Mouse (Mus musculus) kidney, postnatal 4 days (tissue): Measurements from ENCODE around the gene Ttc33.

Experiments
- DNase-seq, 2 experiments: peaks; one replicate each; pipeline ENCODE4 v3.0.0; 2021; ENCODE audit warnings: mixed read lengths in 2 of 2

The Ttc33 gene

DNA sequence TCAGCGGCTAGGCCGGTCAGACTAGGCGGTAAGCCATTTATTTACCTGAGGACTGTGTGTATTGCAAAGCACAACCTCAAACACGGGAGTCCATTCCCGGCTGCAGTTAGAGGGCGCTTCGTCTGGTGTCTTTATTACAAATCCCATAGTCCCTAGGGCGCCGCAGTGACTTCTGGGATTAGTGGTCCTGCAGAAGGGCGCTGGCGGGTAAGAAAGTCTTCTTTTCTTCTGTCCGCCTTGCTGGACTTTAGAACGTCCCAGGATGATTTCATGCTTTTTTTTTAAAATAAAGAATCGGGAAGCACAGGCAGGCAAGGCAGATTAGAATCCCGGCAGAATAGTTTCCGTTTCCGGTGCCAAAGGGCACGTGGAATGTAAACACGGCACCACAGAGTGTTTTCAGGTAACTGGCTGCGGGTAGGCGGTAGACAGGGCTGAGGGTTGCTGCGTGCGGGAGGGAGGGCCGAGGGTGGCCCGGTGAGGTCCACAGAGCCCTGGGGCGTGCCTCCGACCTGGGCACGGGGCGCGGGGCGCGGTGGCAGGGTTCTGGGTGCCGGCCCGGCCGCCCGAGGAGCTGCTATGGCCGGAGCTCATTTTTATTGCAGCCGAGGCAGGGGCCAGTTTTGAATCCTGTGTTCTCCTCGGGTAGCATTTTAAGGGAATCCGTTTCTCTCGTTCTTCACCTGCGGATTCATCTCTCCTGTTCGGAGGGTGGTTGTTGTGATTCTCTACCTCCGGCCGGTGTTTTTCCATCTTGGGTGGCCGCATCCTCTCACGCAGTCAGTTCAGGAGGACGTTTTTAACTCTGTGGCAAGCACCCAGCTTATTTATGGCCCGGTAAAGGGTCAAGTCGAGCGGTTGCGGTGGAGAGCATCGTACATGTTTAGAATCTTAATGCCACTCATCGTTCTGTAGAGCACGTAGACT, at the start of gene Ttc33:
TSS of gene Ttc33 (plus strand) at position 160 of the 927 bp plus-strand sequence.
- DNase-seq: peak; percentile 83 to 89

GRCm38 (mm10) chr15:5138021-5138856, 47.1 kb upstream of the Ttc33 start:
- no peak for DNase-seq

GRCm38 (mm10) chr15:5139366-5139765, 46.0 kb upstream of the Ttc33 start:
- DNase-seq: no peak

- no peak for DNase-seq
These were observed 45.5 kb upstream of the Ttc33 start for GRCm38 (mm10) chr15:5139863-5140262.

DNA sequence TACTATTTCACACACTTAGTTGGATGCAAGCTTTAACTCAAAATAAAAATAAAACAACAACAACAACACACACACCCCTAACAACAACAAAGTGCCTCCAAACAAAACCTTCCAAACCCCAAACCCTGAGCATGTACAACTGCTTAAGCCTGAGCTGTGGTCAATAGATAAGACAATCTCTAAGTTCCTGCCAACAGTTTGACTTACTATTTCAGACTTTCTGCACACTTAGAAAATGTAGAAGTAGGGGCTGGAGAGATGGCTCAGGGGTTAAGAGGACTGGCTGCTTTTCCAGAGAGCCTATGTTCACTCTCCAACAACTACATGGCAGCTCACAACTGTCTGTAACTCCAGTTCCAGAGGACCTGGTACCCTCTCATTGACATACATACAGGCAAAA, 45.0 kb upstream of the Ttc33 start:
- DNase-seq: no peak

DNA sequence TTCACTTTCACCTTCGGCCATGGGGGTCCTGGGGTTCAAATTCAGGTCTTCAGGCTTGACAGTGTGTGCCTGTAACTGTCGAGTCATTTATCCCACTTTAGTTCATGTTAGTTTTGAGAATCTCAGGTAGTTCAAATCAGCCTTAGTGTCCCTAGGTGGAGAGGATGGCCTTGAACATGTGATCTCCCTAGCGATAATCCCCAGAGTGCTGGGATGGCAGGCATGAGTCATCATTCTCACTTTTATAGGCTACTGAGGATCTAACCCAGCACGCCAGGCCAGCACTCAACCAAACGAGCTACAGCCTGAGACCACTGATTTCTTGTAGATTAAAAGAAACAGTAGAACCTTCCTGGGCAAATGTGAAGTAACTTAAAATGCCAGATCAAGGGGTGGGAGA, 43.3 kb upstream of the Ttc33 start:
- no peak for DNase-seq

DNA sequence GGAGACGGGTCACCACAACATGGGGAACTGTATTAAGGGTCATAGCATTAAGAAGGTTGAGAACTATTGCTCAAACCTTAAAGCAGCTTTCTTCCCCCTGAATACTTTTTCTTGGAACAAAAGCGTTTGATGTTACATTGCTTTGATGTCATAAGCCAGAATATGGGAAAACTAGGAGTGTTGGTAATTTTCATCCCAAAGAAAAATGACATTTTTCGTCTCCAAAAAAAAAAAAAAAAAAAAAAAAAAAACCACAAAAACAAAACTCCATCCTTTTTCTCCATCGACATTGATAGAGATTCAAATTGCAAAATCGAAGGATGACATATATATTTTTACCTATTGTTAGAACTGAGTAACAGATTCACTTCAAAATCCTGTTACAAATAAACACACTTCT, 42.6 kb upstream of the Ttc33 start:
- DNase-seq: no peak

DNA sequence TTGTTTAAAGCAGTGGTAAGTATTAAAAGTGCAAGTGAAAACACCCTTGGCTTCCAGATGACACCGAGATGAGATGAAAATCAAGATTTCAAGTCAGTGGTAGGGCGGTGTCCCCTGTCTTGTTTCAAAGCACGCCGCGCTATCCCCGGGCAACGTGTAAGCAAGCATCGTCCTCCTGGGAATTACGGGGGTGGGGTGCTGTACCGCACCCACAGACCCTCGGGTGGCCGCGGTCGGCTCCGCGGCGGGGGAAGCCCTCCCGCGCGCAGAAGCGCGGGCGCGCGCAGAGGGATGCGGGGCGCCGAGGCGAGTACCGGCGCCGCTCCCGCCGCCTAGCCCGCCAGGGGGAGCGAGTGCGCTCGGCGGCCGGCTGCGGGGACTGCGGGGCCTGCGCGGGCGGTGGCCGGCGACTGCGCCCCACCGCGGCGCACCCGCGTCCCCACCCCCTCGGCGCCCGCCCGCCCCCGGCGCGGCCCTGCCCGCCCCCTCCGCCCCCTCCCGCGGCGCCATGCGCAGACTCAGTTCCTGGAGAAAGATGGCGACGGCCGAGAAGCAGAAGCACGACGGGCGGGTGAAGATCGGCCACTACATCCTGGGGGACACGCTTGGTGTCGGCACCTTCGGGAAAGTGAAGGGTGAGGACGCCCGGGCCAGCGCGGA, 41.8 kb upstream of the Ttc33 start, which contains the start of gene Prkaa1:
TSS of gene Prkaa1 (plus strand) at position 501 of the 660 bp plus-strand sequence.
- DNase-seq: peak; percentile 83 to 90

GRCm38 (mm10) chr15:5144021-5144778, 41.1 kb upstream of the Ttc33 start:
- DNase-seq: peak; percentile 85 to 90

GRCm38 (mm10) chr15:5145196-5145945, 40.0 kb upstream of the Ttc33 start:
- DNase-seq: no peak

DNA sequence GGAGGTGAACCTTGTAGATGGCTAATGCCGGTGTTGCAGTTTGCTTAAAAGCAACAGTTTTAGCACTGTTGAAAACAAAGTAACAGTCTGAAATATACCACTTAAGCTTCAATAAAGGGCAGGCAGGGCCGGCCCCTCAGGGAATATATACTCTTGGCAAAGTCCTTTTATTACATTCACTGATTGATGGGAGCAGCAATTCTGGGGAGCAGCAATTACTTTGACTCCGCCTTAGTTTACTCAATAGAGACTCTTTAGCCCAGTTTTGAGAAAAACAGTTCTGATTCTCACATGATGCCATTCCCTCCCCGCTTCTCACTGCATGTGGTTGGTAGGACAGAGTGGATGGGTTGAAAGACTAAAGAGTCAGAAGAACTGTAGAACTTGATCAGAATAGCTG, 36.1 kb upstream of the Ttc33 start:
- no peak for DNase-seq

DNA sequence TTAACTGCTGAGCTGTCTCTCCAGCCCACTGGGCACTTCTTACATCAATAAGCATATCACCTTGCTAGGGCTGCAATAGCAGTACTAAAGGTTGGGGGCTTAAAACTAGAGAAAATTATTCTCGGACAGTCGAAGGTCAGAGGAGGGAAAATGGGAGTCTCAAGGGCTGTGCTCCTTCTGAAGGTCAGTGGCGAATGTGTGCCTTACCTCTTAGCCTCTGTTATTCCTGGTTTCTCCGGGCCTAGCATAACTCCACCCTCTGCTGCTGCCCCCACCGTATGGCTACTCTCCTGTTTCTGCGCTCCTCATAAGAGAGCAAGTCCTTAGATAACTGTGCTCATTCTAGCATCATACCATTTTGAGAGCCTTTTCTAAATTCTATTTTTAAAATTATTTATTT, 33.2 kb upstream of the Ttc33 start:
- DNase-seq: no peak

DNA sequence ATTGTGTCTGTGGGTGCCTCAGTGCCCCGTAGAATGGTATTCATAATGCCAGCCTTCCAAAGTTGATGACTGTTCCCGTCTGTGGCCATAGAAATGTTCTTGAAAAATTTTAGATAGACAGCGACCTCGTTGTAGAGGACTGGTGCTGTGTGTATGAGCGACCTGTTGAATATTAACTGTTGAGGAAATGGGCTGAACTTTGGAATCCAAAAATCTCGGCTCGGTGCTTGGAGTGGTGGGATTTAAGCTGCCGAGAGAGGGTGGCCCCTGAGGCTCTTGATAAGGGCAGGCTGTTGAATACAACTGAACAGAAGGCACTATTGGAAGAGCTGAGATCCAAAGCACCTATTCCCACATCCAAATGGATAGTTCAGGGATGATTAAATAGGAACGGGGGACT, 30.7 kb upstream of the Ttc33 start:
- no peak for DNase-seq

- no peak for DNase-seq
These were observed 30.2 kb upstream of the Ttc33 start for GRCm38 (mm10) chr15:5155093-5155492.

DNA sequence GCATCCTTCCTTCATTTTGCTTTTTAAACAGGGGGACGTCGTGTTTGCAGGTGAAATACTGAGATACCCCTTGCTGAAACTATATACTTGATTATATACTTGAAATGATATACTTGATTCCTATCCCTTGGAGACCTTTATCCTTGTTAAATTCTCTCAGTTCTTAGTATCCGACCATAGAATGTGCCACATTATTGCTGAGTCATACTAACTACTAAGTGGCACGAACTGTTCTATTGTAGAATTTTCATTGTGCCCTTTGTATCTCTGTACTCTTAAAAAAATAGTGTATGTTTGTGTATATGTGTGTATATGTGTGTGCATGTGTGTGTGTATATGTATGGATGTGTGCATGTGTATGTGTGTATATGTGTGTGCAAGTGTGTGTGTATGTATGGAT, 29.0 kb upstream of the Ttc33 start:
- no peak for DNase-seq

DNA sequence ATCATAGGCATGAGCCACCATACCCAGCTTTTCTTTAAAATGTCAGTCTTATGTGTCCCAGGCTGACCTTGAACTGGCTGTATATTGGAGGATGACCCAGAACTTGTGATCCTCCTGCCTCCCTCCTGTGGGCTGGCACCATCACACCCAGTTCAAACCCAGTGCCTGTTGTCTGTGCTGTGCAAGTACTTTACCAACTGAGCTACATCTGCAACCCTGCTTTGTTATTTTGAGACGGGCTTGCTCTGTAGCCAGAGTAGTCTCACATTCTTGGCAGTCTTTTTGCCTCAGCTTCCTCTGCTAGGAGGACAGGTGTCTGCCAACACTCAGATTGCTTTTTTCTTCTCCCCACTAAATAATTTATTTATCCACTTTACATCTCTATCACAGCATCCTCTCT, 27.9 kb upstream of the Ttc33 start:
- no peak for DNase-seq

DNA sequence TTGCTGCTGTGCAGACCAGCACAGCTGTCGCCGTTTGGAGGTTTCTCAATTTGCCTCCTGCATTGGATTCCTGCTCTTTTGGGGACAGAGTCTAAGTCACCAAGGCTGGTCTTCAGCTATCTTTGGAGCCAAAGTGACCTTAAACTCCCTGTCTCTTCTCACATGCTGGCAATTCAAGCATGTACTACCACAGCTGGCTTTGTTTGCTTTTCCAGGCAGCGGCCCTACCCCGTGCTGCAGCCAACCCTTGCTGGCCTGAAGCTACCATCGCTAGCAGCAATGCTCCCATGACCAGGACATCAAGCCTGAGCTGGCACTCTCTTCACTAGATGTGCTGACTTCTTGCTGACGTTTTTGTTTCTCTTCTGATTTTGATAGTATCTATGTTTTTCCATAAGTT, 26.5 kb upstream of the Ttc33 start:
- peak in 1 of 2 experiments; percentile 24 for DNase-seq

GRCm38 (mm10) chr15:5165121-5165773, 20.1 kb upstream of the Ttc33 start:
- no peak for DNase-seq

GRCm38 (mm10) chr15:5173217-5173820, 12.0 kb upstream of the Ttc33 start:
- DNase-seq: no peak

GRCm38 (mm10) chr15:5184668-5185330, 526 bp upstream of the Ttc33 start:
- peak; percentile 8 to 11 for DNase-seq
